Mouse (Mus musculus): ENCODE results near the gene Elane. TPM values are rescaled to one million over a fixed set of nuclear protein-coding genes. Genes with fewer than 3 reads are reported as not detected.

Gene Elane
- polyA plus RNA-seq, 1 experiment, result 23.2 TPM

GRCm38 (mm10) chr10:79857452-79857811 is 28.6 kb upstream of the Elane start:
- H3K4me1 ChIP-seq, result peaks cover 70% of the 10 kb centered on the region
- H3K36me3 ChIP-seq (replicated peaks; ENCODE audit: low read length), result peaks cover 65% of the 10 kb centered on the region
- H3K9me3 ChIP-seq, result no peaks in the 10 kb centered on the region
- H3K4me3 ChIP-seq (replicated peaks), result peak overlapping the region; percentile 98
- no peaks in the 10 kb centered on the region for H3K27me3 ChIP-seq (replicated peaks)
- no peak for TF ChIP-seq FLI1 (IDR thresholded peaks at IDR 0.05; ENCODE audit: low read length)
- no peak for TF ChIP-seq GATA1 (IDR thresholded peaks at IDR 0.05; ENCODE audit: borderline replicate concordance, low read length)

GRCm38 (mm10) chr10:79857894-79858293 is 28.2 kb upstream of the Elane start:
- Histone ChIP-seq H3K27me3 (replicated peaks) (no peaks in the 10 kb centered on the region), H3K9me3 (no peaks in the 10 kb centered on the region), H3K4me1 (peaks cover 70% of the 10 kb centered on the region), H3K4me3 (replicated peaks) (peak overlapping the region; percentile 98), H3K36me3 (replicated peaks; ENCODE audit: low read length) (peaks cover 70% of the 10 kb centered on the region)
- TF ChIP-seq FLI1 (IDR thresholded peaks at IDR 0.05; ENCODE audit: low read length), result no peak
- no peak for TF ChIP-seq GATA1 (IDR thresholded peaks at IDR 0.05; ENCODE audit: borderline replicate concordance, low read length)

GRCm38 (mm10) chr10:79858416-79859074 is 27.5 kb upstream of the Elane start:
- TF ChIP-seq GATA1 (IDR thresholded peaks at IDR 0.05; ENCODE audit: borderline replicate concordance, low read length) (no peak), FLI1 (IDR thresholded peaks at IDR 0.05; ENCODE audit: low read length) (no peak)
- Histone ChIP-seq H3K9me3 (no peaks in the 10 kb centered on the region), H3K4me1 (peaks cover 67% of the 10 kb centered on the region), H3K27me3 (replicated peaks) (no peaks in the 10 kb centered on the region), H3K4me3 (replicated peaks) (peak overlapping the region; percentile 98), H3K36me3 (replicated peaks; ENCODE audit: low read length) (peaks cover 74% of the 10 kb centered on the region)

- peaks cover 67% of the 10 kb centered on the region for H3K4me1 ChIP-seq
- TF ChIP-seq GATA1 (IDR thresholded peaks at IDR 0.05; ENCODE audit: borderline replicate concordance, low read length) (no peak), FLI1 (IDR thresholded peaks at IDR 0.05; ENCODE audit: low read length) (no peak)
- no peaks in the 10 kb centered on the region for H3K9me3 ChIP-seq
- H3K4me3 ChIP-seq (replicated peaks), result no peak overlapping the region
- H3K36me3 ChIP-seq (replicated peaks; ENCODE audit: low read length), result peaks cover 75% of the 10 kb centered on the region
- H3K27me3 ChIP-seq (replicated peaks), result no peaks in the 10 kb centered on the region
Measured at GRCm38 (mm10) chr10:79859116-79859515, 26.9 kb upstream of the Elane start.

GRCm38 (mm10) chr10:79860079-79860911 is 25.8 kb upstream of the Elane start:
- H3K36me3 ChIP-seq (replicated peaks; ENCODE audit: low read length), result peaks cover 85% of the 10 kb centered on the region
- H3K4me3 ChIP-seq (replicated peaks), result peak overlapping the region; percentile 53
- TF ChIP-seq FLI1 (IDR thresholded peaks at IDR 0.05; ENCODE audit: low read length) (no peak), GATA1 (IDR thresholded peaks at IDR 0.05; ENCODE audit: borderline replicate concordance, low read length) (no peak)
- H3K9me3 ChIP-seq, result no peaks in the 10 kb centered on the region
- H3K4me1 ChIP-seq, result peaks cover 76% of the 10 kb centered on the region
- H3K27me3 ChIP-seq (replicated peaks), result no peaks in the 10 kb centered on the region

- Histone ChIP-seq H3K4me3 (replicated peaks) (peak overlapping the region; percentile 9), H3K36me3 (replicated peaks; ENCODE audit: low read length) (peaks cover 92% of the 10 kb centered on the region), H3K27me3 (replicated peaks) (no peaks in the 10 kb centered on the region), H3K9me3 (no peaks in the 10 kb centered on the region), H3K4me1 (peaks cover 84% of the 10 kb centered on the region)
- TF ChIP-seq GATA1 (IDR thresholded peaks at IDR 0.05; ENCODE audit: borderline replicate concordance, low read length), result no peak
- TF ChIP-seq FLI1 (IDR thresholded peaks at IDR 0.05; ENCODE audit: low read length), result no peak
Measured at GRCm38 (mm10) chr10:79861230-79862048, 24.6 kb upstream of the Elane start.

- H3K9me3 ChIP-seq, result no peaks in the 10 kb centered on the region
- peaks cover 86% of the 10 kb centered on the region for H3K36me3 ChIP-seq (replicated peaks; ENCODE audit: low read length)
- peaks cover 84% of the 10 kb centered on the region for H3K4me1 ChIP-seq
- no peak for TF ChIP-seq GATA1 (IDR thresholded peaks at IDR 0.05; ENCODE audit: borderline replicate concordance, low read length)
- no peak for TF ChIP-seq FLI1 (IDR thresholded peaks at IDR 0.05; ENCODE audit: low read length)
- no peaks in the 10 kb centered on the region for H3K27me3 ChIP-seq (replicated peaks)
- H3K4me3 ChIP-seq (replicated peaks), result no peak overlapping the region
Measured at GRCm38 (mm10) chr10:79862049-79862788, 23.8 kb upstream of the Elane start.

- H3K4me1 ChIP-seq, result peaks cover 79% of the 10 kb centered on the region
- TF ChIP-seq FLI1 (IDR thresholded peaks at IDR 0.05; ENCODE audit: low read length) (no peak), GATA1 (IDR thresholded peaks at IDR 0.05; ENCODE audit: borderline replicate concordance, low read length) (no peak)
- H3K36me3 ChIP-seq (replicated peaks; ENCODE audit: low read length), result peaks cover 79% of the 10 kb centered on the region
- H3K27me3 ChIP-seq (replicated peaks), result no peaks in the 10 kb centered on the region
- H3K4me3 ChIP-seq (replicated peaks), result no peak overlapping the region
- no peaks in the 10 kb centered on the region for H3K9me3 ChIP-seq
Measured at GRCm38 (mm10) chr10:79862925-79863324, 23.1 kb upstream of the Elane start.
